Mouse (Mus musculus) liver, embryonic 14.5 days (tissue): ENCODE results near the gene Junb.

Experiments
- CTCF ChIP-seq: IDR thresholded peaks from 2 replicates; pipeline ENCODE4 v1.5.1; 2016; ENCODE audit warnings: antibody characterized with exemption, low read depth, control low read depth
- EP300 ChIP-seq: IDR thresholded peaks from 2 replicates; pipeline ENCODE4 v1.6.1; 2016; ENCODE audit warnings: antibody characterized with exemption, low read depth

DNA sequence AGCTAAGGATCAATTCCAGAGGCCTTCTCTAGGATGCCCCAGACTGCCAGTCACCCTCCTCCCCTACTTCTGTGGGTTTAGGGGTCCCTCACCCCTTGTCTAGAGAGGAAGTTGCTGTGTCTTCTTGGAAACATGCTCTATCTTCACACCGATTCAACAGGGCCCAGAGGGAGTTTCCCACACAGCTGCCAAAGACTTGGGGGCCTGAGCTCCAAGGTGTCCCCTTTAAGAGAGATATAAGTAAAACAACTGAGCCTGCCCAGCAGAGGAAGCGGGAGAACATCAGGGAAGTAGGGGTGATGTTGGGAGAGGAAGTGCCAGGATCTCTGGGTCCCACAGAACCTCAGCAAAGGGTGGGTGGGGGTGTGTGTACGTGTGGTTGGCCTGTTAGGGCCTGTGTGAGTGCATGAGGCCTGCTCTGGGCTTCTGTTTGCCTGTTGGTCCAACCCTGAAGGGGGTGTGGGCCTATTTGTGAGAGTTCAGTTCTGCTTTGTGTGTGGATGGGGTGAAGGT, 4.0 kb upstream of the Junb start:
- TF ChIP-seq EP300: no peak
- no peak for TF ChIP-seq CTCF
